Comparison of ENCODE assay signal across 13 mouse cellular contexts in genomic region chr6:38698233-38698889, GRCm38 (mm10). TPM values are rescaled to one million over a fixed set of nuclear protein-coding genes. Genes with fewer than 3 reads are reported as not detected.
DNase-seq lines count a peak whose midpoint lies in the region; ATAC-seq and TF ChIP-seq lines count a peak whose summit lies in the region.
"Had no signal": no experiment of that assay in that cellular context is flagged by ENCODE, and none has a peak within 500 bp of the region (broad histone marks: within the 10 kb centered on the region; RNA-seq: fewer than 3 reads in every experiment).

No protein-coding gene starts in this region.

- H3K9ac ChIP-seq in lung, embryonic 16.5 days (ENCODE audit: low read length) = no peak overlapping the region

- H3K4me3 ChIP-seq in layer of hippocampus, adult 2 months = no peak overlapping the region
- 0 out of 2 replicates have a peak overlapping the region, but pooled peaks have one; percentile 16 for H3K4me3 ChIP-seq in G1E (ENCODE audit: low read depth, low read length)
- H3K4me3 ChIP-seq in lung, embryonic 16.5 days (ENCODE audit: low read length) = no peak overlapping the region
- H3K4me3 ChIP-seq: erythroblast, embryonic 14.5 days had no signal

- H3K4me1 ChIP-seq in G1E (ENCODE audit: insufficient read depth, low read depth, low read length) = peaks cover 5% of the 10 kb centered on the region; the same call in 1 of the 2 replicates
- H3K4me1 ChIP-seq in lung, embryonic 16.5 days (replicated peaks; ENCODE audit: control insufficient read depth, insufficient read depth, low read length) = peaks cover 7% of the 10 kb centered on the region; the same call in 1 of the 2 replicates

- WGBS in lung, embryonic 16.5 days = 67% methylated on average over 18 of the region's 18 CpGs

- DNase-seq in adrenal gland, adult (ENCODE audit: inconsistent age in 2 of 2, low spot score in 1 of 2) = peak; percentile 8 to 21
- no peak for DNase-seq in adrenal gland, adult 2 months
- DNase-seq in layer of hippocampus, adult 2 months (ENCODE audit: low spot score in 2 of 2) = peak; percentile 35 to 68
- no peak for DNase-seq in layer of hippocampus, adult 11-12 months (ENCODE audit: low spot score)
- DNase-seq in G1E (ENCODE audit: low spot score) = no peak
- no peak for DNase-seq in urinary bladder, postnatal 4 days (ENCODE audit: low spot score in 2 of 2)
- DNase-seq in left cerebral cortex, postnatal 14 days (ENCODE audit: low spot score in 2 of 2) = no peak
- DNase-seq: heart, postnatal 36 days; right cerebral cortex, postnatal 14 days had no signal

- no peaks in the 10 kb centered on the region for H3K9me3 ChIP-seq in G1E (replicated peaks)
- H3K9me3 ChIP-seq in lung, embryonic 16.5 days (ENCODE audit: control insufficient read depth, low read length) = no peaks in the 10 kb centered on the region

- ATAC-seq in G1E (ENCODE audit: extremely low read depth, insufficient number of reproducible peaks, low FRiP score, poor library complexity, severe bottlenecking) = no peak
- ATAC-seq in lung, embryonic 16.5 days (ENCODE audit: low read depth) = peak; percentile 85
- ATAC-seq: activated CD4-positive, CD25-positive, alpha-beta regulatory T cell, adult 4 months had no signal

- intact Hi-C loops in left cerebral cortex, postnatal 14 days (cut with DNase I) = loop anchor here (10.0 kb wide), 2 partner anchors 94 to 164 kb away; partner anchors contain the start of gene Fmc1

- no peak overlapping the region for H3K4me2 ChIP-seq in lung, embryonic 16.5 days (ENCODE audit: low read depth, low read length)

- TF ChIP-seq CTCF in layer of hippocampus, adult 2 months (conservative IDR thresholded peaks at IDR 0.05) = no peak
- no peak for TF ChIP-seq CTCF in G1E (IDR thresholded peaks at IDR 0.05; ENCODE audit: low read depth, low read length)

- peak overlapping the region; percentile 74 for H3K27ac ChIP-seq in layer of hippocampus, adult 2 months
- peak overlapping the region; percentile 47 for H3K27ac ChIP-seq in lung, embryonic 16.5 days (ENCODE audit: low read length)

- peaks cover 89% of the 10 kb centered on the region for H3K36me3 ChIP-seq in G1E (replicated peaks)
- peaks cover 16% of the 10 kb centered on the region for H3K36me3 ChIP-seq in lung, embryonic 16.5 days (ENCODE audit: control insufficient read depth, insufficient read depth, low read length)

- no peaks in the 10 kb centered on the region for H3K27me3 ChIP-seq in G1E (ENCODE audit: insufficient read depth, low read length)
- no peaks in the 10 kb centered on the region for H3K27me3 ChIP-seq in lung, embryonic 16.5 days (ENCODE audit: control insufficient read depth, insufficient read depth, low read depth, low read length)

RNA-seq across cellular contexts. Expression of gene Clec2l, which starts 35.5 kb away (rescaled TPM):
- 1 to 10 TPM; 1.6 to 3.4 TPM for total RNA-seq in adrenal gland, adult 2 months (2021)
- polyA plus RNA-seq in adrenal gland, adult 2 months (2012; rRNA removed) = 4.3 and 6.4 TPM in 2 replicates
- 10 to 100 TPM; 52.1 to 59.8 TPM for total RNA-seq in layer of hippocampus, adult 2 months (2021)
- total RNA-seq in G1E (2014; fragmentation: Nextera tagmentation) = not detected in 2 replicates
- not detected in 2 replicates for total RNA-seq in G1E (2017)
- polyA plus RNA-seq in G1E (2012) = not detected in 2 replicates
- 0.51 and 0.68 TPM in 2 replicates for polyA plus RNA-seq in lung, embryonic 16.5 days (2015; fragmentation: Nextera tagmentation; extraction: Ambion mirVana)
- 100 to 1,000 TPM; 118 to 129 TPM for total RNA-seq in left cerebral cortex, postnatal 14 days (2021)
- total RNA-seq: megakaryocyte, adult 5-6 weeks had no signal
- polyA plus RNA-seq: activated CD4-positive, CD25-positive, alpha-beta regulatory T cell, adult 4 months had no signal

Comparison
In these comparisons a context has a peak if more than half of its experiments do, and no peak if none do; other contexts are left out.
1. DNase-seq: peak in adrenal gland, adult (2 of 2) and layer of hippocampus, adult 2 months (2 of 2); none in adrenal gland, adult 2 months (single experiment), layer of hippocampus, adult 11-12 months (single experiment), G1E (single experiment), urinary bladder, postnatal 4 days (0 of 2) and left cerebral cortex, postnatal 14 days (0 of 2).
2. RNA of gene Clec2l, which starts 35.5 kb away (total RNA-seq): 118 to 129 TPM in left cerebral cortex, postnatal 14 days and 52.1 to 59.8 TPM in layer of hippocampus, adult 2 months; 1.6 to 3.4 TPM in adrenal gland, adult 2 months and not detected in G1E; every median in the first group is over 10 times any median in the second.